Mouse (Mus musculus): Measurements from ENCODE around the gene Ovol1. TPM values are rescaled to one million over a fixed set of nuclear protein-coding genes. Genes with fewer than 3 reads are reported as not detected.
A peak's percentile ranks its signal among the peaks of the same experiment; 100 is the strongest.

Gene Ovol1
- polyA plus RNA-seq, 1 experiment, result not detected

GRCm38 (mm10) chr19:5575336-5575735, 14.9 kb upstream of the Ovol1 start:
- Histone ChIP-seq H3K4me1 (ENCODE audit: control insufficient read depth, insufficient read depth, low read length) (no peaks in the 10 kb centered on the region; the same call in 1 of the 2 replicates), H3K4me3 (replicated peaks; ENCODE audit: insufficient read depth, low read depth, low read length) (no peak overlapping the region), H3K27ac (ENCODE audit: insufficient read depth, low read length) (no peak overlapping the region), H3K27me3 (ENCODE audit: control insufficient read depth, insufficient read depth, low read length) (no peaks in the 10 kb centered on the region)
- WGBS, result 98% methylated on average over 1 of the region's 1 CpGs
- TF ChIP-seq CTCF (IDR thresholded peaks at IDR 0.05; ENCODE audit: borderline replicate concordance, insufficient read depth, low read depth, low read length) (no peak), POLR2A (IDR thresholded peaks at IDR 0.05; ENCODE audit: borderline replicate concordance, insufficient read depth, low read length) (no peak)
- DNase-seq, result no peak

GRCm38 (mm10) chr19:5572331-5573125, 12.1 kb upstream of the Ovol1 start:
- Histone ChIP-seq H3K4me1 (ENCODE audit: control insufficient read depth, insufficient read depth, low read length) (peaks cover 8% of the 10 kb centered on the region; the same call in 1 of the 2 replicates), H3K4me3 (replicated peaks; ENCODE audit: insufficient read depth, low read depth, low read length) (no peak overlapping the region), H3K27ac (ENCODE audit: insufficient read depth, low read length) (no peak overlapping the region), H3K27me3 (ENCODE audit: control insufficient read depth, insufficient read depth, low read length) (no peaks in the 10 kb centered on the region)
- WGBS, result 79% methylated on average over 19 of the region's 19 CpGs
- no peak for TF ChIP-seq CTCF (IDR thresholded peaks at IDR 0.05; ENCODE audit: borderline replicate concordance, insufficient read depth, low read depth, low read length)
- TF ChIP-seq POLR2A (IDR thresholded peaks at IDR 0.05; ENCODE audit: borderline replicate concordance, insufficient read depth, low read length), result no peak
- no peak for DNase-seq

GRCm38 (mm10) chr19:5571831-5572230, 11.4 kb upstream of the Ovol1 start:
- Histone ChIP-seq H3K27ac (ENCODE audit: insufficient read depth, low read length) (no peak overlapping the region), H3K27me3 (ENCODE audit: control insufficient read depth, insufficient read depth, low read length) (no peaks in the 10 kb centered on the region), H3K4me1 (ENCODE audit: control insufficient read depth, insufficient read depth, low read length) (peaks cover 8% of the 10 kb centered on the region; the same call in 1 of the 2 replicates), H3K4me3 (replicated peaks; ENCODE audit: insufficient read depth, low read depth, low read length) (no peak overlapping the region)
- WGBS, result 74% methylated on average over 5 of the region's 5 CpGs
- DNase-seq, result no peak
- no peak for TF ChIP-seq POLR2A (IDR thresholded peaks at IDR 0.05; ENCODE audit: borderline replicate concordance, insufficient read depth, low read length)
- no peak for TF ChIP-seq CTCF (IDR thresholded peaks at IDR 0.05; ENCODE audit: borderline replicate concordance, insufficient read depth, low read depth, low read length)

DNA sequence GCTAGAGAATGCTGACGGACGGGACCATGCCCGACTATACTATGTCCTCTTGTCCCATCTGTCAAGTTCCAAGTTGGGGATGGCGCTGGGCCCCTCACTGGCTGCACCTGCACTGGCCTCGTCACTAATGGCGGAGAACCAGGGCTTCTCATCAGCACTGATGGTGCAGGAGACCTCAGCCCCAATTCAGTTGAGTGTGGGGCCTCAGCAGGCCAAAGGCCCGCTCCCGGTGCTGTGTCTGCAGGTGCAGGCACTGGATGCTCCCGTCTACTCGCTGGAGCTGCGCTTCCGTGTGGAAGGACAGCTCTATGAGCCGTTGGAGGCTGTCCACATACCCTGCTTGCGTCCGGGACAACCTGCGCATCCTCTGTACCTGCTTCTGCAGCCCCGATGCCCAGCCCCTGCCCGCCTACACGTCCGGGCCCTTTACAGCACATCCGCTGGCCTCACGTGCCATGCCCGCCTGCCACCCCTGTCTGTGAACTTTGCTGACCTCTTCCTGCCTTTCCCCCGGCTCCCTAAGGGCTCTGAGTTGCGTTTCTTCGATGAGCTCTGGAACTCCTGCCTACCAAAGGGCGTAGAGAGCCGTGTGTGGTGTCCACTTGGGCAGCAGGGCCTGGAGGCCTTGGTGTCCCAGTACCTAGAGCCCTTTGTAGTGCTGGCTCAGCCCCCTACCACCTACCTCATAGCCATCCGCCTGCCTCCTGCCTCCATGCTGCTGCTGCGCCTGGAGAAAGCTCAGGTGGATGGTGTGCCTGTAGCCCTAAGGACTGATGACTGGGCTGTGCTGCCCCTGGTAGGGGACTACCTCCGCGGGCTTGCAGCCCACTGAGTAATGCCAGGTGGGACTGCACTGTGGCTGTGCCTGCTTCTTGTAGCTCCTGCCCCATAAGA, 10.2 kb upstream of the Ovol1 start:
- H3K4me1 ChIP-seq (ENCODE audit: control insufficient read depth, insufficient read depth, low read length), result peaks cover 8% of the 10 kb centered on the region
- H3K27ac ChIP-seq (ENCODE audit: insufficient read depth, low read length), result no peak overlapping the region
- no peaks in the 10 kb centered on the region for H3K27me3 ChIP-seq (ENCODE audit: control insufficient read depth, insufficient read depth, low read length)
- DNase-seq, result no peak
- WGBS, result 85% methylated on average over 32 of the region's 32 CpGs
- H3K4me3 ChIP-seq (replicated peaks; ENCODE audit: insufficient read depth, low read depth, low read length), result no peak overlapping the region
- no peak for TF ChIP-seq POLR2A (IDR thresholded peaks at IDR 0.05; ENCODE audit: borderline replicate concordance, insufficient read depth, low read length)
- TF ChIP-seq CTCF (IDR thresholded peaks at IDR 0.05; ENCODE audit: borderline replicate concordance, insufficient read depth, low read depth, low read length), result no peak

DNA sequence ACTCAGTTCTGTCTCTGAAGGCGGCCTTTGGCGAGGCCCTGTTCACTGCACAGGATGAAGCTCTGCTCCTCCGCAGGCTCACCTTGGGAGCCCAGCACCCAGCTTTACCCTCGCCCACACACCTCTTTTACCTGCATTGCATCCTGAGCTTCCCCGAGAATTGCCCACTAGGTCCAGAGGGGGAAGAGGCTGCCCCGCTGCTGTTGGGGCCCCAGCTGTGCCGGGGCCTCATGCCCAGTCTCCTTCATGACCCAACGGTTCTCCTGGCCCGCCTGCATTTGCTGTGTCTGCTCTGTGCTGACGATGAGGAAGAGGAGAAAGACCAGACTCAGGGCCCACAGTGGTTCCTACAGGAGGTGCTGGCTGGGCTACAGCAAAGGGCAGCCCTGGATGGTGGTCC, 9.1 kb upstream of the Ovol1 start:
- 62% methylated on average over 10 of the region's 10 CpGs for WGBS
- no peaks in the 10 kb centered on the region for H3K27me3 ChIP-seq (ENCODE audit: control insufficient read depth, insufficient read depth, low read length)
- H3K27ac ChIP-seq (ENCODE audit: insufficient read depth, low read length), result no peak overlapping the region
- TF ChIP-seq CTCF (IDR thresholded peaks at IDR 0.05; ENCODE audit: borderline replicate concordance, insufficient read depth, low read depth, low read length) (no peak), POLR2A (IDR thresholded peaks at IDR 0.05; ENCODE audit: borderline replicate concordance, insufficient read depth, low read length) (no peak)
- DNase-seq, result no peak
- peaks cover 8% of the 10 kb centered on the region for H3K4me1 ChIP-seq (ENCODE audit: control insufficient read depth, insufficient read depth, low read length)
- no peak overlapping the region for H3K4me3 ChIP-seq (replicated peaks; ENCODE audit: insufficient read depth, low read depth, low read length)

DNA sequence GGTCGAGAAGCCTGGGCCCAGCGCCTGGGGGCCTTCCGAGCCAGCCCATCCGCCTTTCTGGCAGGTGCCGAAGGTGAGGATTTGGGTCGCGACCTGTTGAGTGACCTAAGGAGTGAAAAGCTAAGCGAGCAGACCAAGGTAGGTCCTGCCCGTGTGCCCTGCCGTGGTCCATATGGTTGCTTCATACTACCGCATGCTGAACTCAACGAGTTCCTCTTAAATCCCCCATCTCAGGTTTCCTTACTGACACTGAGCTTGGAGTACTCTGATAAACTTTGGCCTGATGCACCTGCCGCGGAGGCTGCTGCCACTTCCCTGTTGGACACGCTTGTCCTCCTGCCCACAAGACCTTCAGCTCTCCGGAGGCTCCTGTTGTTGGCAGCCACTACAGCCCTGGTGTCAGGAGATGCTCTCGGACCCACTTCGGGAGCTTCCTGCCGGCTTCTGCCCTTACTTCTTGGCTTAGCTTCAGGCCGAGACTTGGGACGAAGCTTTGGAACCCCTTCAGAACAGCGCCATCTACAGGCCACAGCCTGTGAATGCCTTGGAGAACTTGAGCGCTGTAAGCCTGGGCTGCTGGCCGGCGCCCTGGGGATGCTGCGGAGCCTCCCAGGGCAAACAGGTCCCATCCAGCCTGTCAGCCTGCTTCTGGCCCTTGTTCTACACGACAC, 8.2 kb upstream of the Ovol1 start:
- under 1% methylated on average over 27 of the region's 27 CpGs for WGBS
- Histone ChIP-seq H3K27me3 (ENCODE audit: control insufficient read depth, insufficient read depth, low read length) (no peaks in the 10 kb centered on the region), H3K4me1 (ENCODE audit: control insufficient read depth, insufficient read depth, low read length) (peaks cover 8% of the 10 kb centered on the region), H3K4me3 (replicated peaks; ENCODE audit: insufficient read depth, low read depth, low read length) (peak overlapping the region; percentile 69), H3K27ac (ENCODE audit: insufficient read depth, low read length) (no peak overlapping the region)
- peak; percentile 82 for TF ChIP-seq CTCF (IDR thresholded peaks at IDR 0.05; ENCODE audit: borderline replicate concordance, insufficient read depth, low read depth, low read length)
- TF ChIP-seq POLR2A (IDR thresholded peaks at IDR 0.05; ENCODE audit: borderline replicate concordance, insufficient read depth, low read length), result no peak
- DNase-seq, result peak; percentile 86 to 88

Measured in cerebellum, adult 2 months (tissue).